Mouse (Mus musculus): ENCODE measurements around the gene Spata2. TPM values are rescaled to one million over a fixed set of nuclear protein-coding genes. Genes with fewer than 3 reads are reported as not detected.

The Spata2 gene
- total RNA-seq, 2 experiments from 2014 or later: 15.1 to 15.7 TPM

- no peak for DNase-seq
Observed at GRCm38 (mm10) chr2:167445911-167446780, 46.5 kb downstream of the Spata2 start.

- DNase-seq: no peak
Observed at GRCm38 (mm10) chr2:167443411-167444193, 49.1 kb downstream of the Spata2 start.

GRCm38 (mm10) chr2:167439422-167439821 is 53.3 kb downstream of the Spata2 start:
- DNase-seq: no peak

- DNase-seq: no peak
Observed at GRCm38 (mm10) chr2:167436371-167436770, 56.3 kb downstream of the Spata2 start.

- no peak for DNase-seq
Observed at GRCm38 (mm10) chr2:167435631-167436030, 57.1 kb downstream of the Spata2 start.

GRCm38 (mm10) chr2:167434570-167434969 is 58.1 kb downstream of the Spata2 start:
- no peak for DNase-seq

- DNase-seq: no peak
Observed at GRCm38 (mm10) chr2:167431418-167431776, 61.3 kb downstream of the Spata2 start.

Other genes starting within 250 kb of the Spata2 start
- gene B4galt5, start 143.7 kb downstream of the Spata2 start, total RNA-seq (2021): 1 to 10 TPM; 9.8 to 10.0 TPM
- 10 to 100 TPM; 23.4 to 27.7 TPM for gene Slc9a8, start 71.2 kb downstream of the Spata2 start, total RNA-seq (2021)
- 10 to 100 TPM; 23.0 to 28.4 TPM for gene Rnf114, start 242 bp downstream of the Spata2 start, total RNA-seq (2021)
- 1 to 10 TPM; 1.3 TPM for gene Snai1, start 45.3 kb upstream of the Spata2 start, total RNA-seq (2021)
- 100 to 1,000 TPM; 157 to 160 TPM for gene Ube2v1, start 139.2 kb upstream of the Spata2 start, total RNA-seq (2021)
- gene Gm20431, start 168.6 kb upstream of the Spata2 start, total RNA-seq (2021): 10 to 100 TPM in 1 of 2 experiments, 1 to 10 TPM in 1; 7.7 to 11.6 TPM
- 10 to 100 TPM; 93.5 to 95.6 TPM for gene Cebpb, start 196.0 kb upstream of the Spata2 start, total RNA-seq (2021)
- 10 to 100 TPM; 13.4 to 18.9 TPM for gene Tmem189, start 196.9 kb upstream of the Spata2 start, total RNA-seq (2021)

Measured in gastrocnemius, postnatal 25 days (tissue).